Mouse (Mus musculus) brain, embryonic 14.5 days (tissue): Measurements from ENCODE around the gene Hectd1.

ENCODE experiments used
- CTCF ChIP-seq: fragments of 200-500 bp; IDR thresholded peaks from 2 replicates; pipeline ENCODE4 v1.5.1; 2012; ENCODE audit warnings: inconsistent platforms, mild to moderate bottlenecking, moderate library complexity, borderline replicate concordance; ENCODE audit not compliant: insufficient read depth, insufficient read length; ENCODE audit errors: extremely low read depth
- POLR2A ChIP-seq: fragments of 200-500 bp; IDR thresholded peaks from 2 replicates; pipeline ENCODE4 v1.6.1; 2012; ENCODE audit warnings: mild to moderate bottlenecking, inconsistent platforms, borderline replicate concordance; ENCODE audit not compliant: poor library complexity, insufficient read depth, insufficient read length, severe bottlenecking; ENCODE audit errors: extremely low read depth

DNA sequence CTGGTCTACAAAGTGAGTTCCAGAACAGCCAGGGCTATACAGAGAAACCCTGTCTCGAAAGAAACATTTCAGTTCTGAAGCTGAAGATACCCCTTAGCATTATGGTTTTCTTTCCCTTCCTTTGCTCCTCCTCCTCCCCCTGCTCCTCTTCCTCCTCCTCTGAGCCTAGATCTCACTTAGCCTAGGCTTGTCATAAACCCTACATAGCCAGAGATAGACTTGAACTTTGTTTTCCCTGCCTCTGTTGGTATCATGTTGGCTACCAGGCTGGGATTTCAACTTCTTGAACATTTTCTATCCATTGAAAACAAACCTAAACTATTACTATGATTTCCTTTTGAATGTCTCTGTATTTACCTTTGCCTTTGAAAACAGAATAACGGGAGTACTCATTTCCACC is 26.5 kb upstream of the Hectd1 start:
- TF ChIP-seq CTCF (no peak), POLR2A (no peak)
